Mouse (Mus musculus) right cerebral cortex, postnatal 10 days (tissue): ENCODE measurements around the gene Cenpn.

Experiments
- DNase-seq, 2 experiments: peaks; one replicate each; pipeline ENCODE4 v3.0.0; 2021; ENCODE audit warnings: low spot score in 2 of 2

Cenpn gene

GRCm38 (mm10) chr8:116942284-116943058 is 20.9 kb downstream of the Cenpn start:
- DNase-seq: no peak

- DNase-seq: peak; percentile 87 to 91
Observed at GRCm38 (mm10) chr8:116943161-116943554, 21.6 kb downstream of the Cenpn start, which contains the start of gene Atmin. TSS of gene Atmin (plus strand) at chr8:116943393.

- peak; percentile 35 to 43 for DNase-seq
Observed at GRCm38 (mm10) chr8:116943555-116944384, 22.2 kb downstream of the Cenpn start.

GRCm38 (mm10) chr8:116944385-116944696 is 22.8 kb downstream of the Cenpn start:
- no peak for DNase-seq

GRCm38 (mm10) chr8:116945169-116945910 is 23.8 kb downstream of the Cenpn start:
- no peak for DNase-seq

- DNase-seq: peak; percentile 36 to 51
Observed at GRCm38 (mm10) chr8:116946268-116946838, 24.8 kb downstream of the Cenpn start.

GRCm38 (mm10) chr8:116946851-116947250 is 25.3 kb downstream of the Cenpn start:
- no peak for DNase-seq

GRCm38 (mm10) chr8:116947589-116947988 is 26.1 kb downstream of the Cenpn start:
- DNase-seq: no peak

- no peak for DNase-seq
Observed at GRCm38 (mm10) chr8:116951369-116951768, 29.8 kb downstream of the Cenpn start.

GRCm38 (mm10) chr8:116951778-116952177 is 30.2 kb downstream of the Cenpn start:
- no peak for DNase-seq

GRCm38 (mm10) chr8:116952428-116952827 is 30.9 kb downstream of the Cenpn start:
- no peak for DNase-seq

- peak; percentile 87 to 92 for DNase-seq
Observed at GRCm38 (mm10) chr8:116954415-116954814, 32.9 kb downstream of the Cenpn start.

GRCm38 (mm10) chr8:116969531-116969930 is 48.0 kb downstream of the Cenpn start:
- DNase-seq: no peak

GRCm38 (mm10) chr8:116975066-116975465 is 53.5 kb downstream of the Cenpn start:
- no peak for DNase-seq

GRCm38 (mm10) chr8:116975606-116976005 is 54.1 kb downstream of the Cenpn start:
- no peak for DNase-seq

- no peak for DNase-seq
Observed at GRCm38 (mm10) chr8:116978052-116978451, 56.5 kb downstream of the Cenpn start.

GRCm38 (mm10) chr8:116978631-116979256 is 57.2 kb downstream of the Cenpn start, which contains the start of gene 1700030J22Rik:
TSS of gene 1700030J22Rik (minus strand) at chr8:116978959.
- DNase-seq: peak; percentile 99

- peak; percentile 61 to 76 for DNase-seq
Observed at GRCm38 (mm10) chr8:116980117-116980516, 58.6 kb downstream of the Cenpn start.

- no peak for DNase-seq
Observed at GRCm38 (mm10) chr8:116989842-116990241, 68.3 kb downstream of the Cenpn start.
